Mouse (Mus musculus): ENCODE measurements around the gene Col8a2. TPM values are rescaled to one million over a fixed set of nuclear protein-coding genes. Genes with fewer than 3 reads are reported as not detected.
A peak's percentile ranks its signal among the peaks of the same experiment; 100 is the strongest.

Gene Col8a2
- total RNA-seq, 2 experiments from 2014 or later = 1.6 to 2.2 TPM

DNA sequence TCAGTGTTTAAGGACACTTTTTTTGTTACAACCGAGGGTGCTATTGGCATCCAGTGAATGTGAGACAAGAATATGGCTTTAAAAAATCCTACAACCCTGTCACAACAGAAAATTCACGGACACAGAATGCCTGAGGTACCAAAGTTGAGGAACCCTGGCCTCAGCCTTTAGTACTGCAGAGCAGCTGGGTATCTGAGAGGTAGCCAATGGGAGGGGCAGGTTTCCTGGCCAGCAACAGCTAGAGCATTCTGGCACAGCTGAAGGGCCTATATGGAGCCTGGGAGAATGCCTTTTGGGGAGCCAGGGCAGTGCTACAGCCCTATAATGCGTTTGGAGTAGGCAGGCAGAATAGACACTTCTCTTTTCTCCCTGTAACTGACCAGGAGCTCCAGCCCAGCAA, 27.5 kb upstream of the Col8a2 start:
- DNase-seq = no peak
- intact Hi-C loops (cut with DNase I) = no loop called here

DNA sequence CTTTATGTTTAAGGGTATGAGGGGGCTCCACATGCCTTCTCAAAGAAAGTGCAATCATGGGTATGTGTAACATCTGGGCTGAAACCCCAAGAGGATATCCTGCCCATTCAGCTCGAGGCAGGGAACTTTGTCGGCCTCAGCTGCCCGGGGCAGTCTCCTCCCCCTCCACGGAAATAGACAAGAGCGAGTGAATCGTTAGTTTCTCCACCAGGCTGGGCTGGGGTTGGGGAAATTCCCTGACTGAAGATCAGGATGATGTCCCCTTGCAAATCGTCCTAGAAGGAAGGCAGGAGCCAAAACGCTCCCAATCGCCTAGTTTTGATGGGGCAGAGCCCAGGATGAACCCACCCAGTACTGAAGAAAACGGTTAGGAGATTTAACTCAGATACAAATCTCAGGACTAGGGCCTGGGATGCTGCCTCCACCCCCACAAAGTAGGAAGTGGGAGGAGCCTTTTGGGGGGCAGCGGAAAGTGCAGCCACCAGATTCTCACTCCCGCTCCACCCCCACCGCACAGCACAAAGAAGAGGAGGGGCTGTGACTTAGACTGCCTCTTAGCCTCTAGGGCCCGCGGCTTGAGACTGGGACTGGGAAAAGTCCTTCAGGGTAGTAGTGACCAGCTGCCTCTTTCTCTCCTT, 27.0 kb upstream of the Col8a2 start:
- intact Hi-C loops (cut with DNase I) = loop anchor here (2.0 to 10.0 kb wide), 2 partner anchors 79 to 175 kb away; no protein-coding TSS in a partner anchor
- DNase-seq = peak; percentile 79 to 84

DNA sequence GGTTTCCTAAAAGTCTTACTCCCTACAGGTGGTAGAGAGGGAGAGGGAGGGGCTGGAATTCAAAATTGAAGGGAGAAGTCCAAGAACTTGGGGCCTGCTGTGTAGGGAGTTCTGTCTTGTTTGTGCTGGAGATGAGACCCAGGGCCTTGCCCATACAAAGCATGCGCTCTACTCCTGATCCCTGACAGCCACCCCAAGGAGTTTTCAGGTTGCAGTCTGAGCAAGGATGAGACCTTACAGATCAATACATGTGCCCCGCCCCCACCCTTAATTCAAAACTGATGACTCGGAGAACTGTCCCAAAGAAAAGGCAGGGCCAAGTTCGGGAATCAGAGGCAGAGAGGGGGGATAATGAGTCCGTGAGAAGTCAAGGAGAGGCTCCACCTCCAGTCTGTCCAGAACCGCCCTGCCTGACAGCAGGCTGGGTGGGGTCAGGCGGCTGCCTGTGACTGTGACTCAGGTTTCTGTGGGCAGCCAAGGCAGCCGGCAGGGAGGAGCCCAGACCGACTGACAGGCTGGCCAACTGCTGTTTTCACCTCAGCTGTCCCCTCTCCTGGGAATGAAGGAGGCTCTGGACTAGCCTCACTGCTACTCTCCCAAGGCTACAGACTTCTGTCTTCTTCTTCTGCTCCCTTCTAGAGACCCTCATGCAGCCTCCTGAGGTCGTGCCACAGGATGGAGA, 25.9 kb upstream of the Col8a2 start:
- intact Hi-C loops (cut with DNase I) = loop anchor here (1.0 to 10.0 kb wide), 3 partner anchors 33 to 176 kb away; no protein-coding TSS in a partner anchor
- DNase-seq = peak; percentile 78 to 87

DNA sequence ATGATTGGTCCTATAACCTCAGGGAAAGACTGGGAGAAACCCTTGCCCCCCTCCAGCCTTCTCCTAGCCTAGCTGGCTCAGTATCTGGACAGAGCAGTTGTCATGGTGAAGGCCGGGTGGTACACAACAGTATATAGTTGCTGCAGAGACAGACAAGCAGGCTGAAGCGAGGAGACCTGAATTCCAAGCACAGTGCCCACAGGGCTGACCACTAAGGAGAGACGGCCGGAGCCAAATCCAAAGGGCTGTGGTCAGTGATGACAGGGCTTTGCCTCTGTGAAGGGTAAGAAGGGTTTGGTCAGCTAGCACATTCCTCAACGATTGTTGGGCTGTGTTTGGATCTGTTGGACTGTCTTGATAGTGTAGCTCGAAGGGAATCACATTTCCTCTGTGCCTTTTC, 25.3 kb upstream of the Col8a2 start:
- no peak for DNase-seq
- intact Hi-C loops (cut with DNase I) = loop anchor here (1.0 to 10.0 kb wide), 3 partner anchors 34 to 176 kb away; no protein-coding TSS in a partner anchor

DNA sequence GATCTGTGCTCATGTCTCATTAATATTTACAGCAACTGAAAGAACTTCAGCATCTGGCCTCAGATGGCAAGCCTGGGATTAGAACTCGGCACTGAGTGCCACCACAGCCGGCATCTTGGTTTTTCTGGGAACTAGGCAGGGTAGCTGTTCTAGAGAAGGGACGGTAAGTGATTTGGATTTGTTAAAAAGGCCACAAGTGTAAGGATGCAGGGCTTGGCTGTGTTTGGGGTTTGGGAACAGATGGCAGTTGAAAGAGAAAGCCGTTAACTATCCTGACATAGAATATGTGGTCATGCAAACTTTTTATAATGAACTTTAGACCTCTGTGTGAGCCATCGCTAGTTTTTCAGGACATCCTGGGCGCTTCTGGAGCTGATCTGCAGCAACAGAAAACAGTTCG, 24.9 kb upstream of the Col8a2 start:
- intact Hi-C loops (cut with DNase I) = loop anchor here (1.0 to 10.0 kb wide), 3 partner anchors 34 to 177 kb away; no protein-coding TSS in a partner anchor
- DNase-seq = no peak

DNA sequence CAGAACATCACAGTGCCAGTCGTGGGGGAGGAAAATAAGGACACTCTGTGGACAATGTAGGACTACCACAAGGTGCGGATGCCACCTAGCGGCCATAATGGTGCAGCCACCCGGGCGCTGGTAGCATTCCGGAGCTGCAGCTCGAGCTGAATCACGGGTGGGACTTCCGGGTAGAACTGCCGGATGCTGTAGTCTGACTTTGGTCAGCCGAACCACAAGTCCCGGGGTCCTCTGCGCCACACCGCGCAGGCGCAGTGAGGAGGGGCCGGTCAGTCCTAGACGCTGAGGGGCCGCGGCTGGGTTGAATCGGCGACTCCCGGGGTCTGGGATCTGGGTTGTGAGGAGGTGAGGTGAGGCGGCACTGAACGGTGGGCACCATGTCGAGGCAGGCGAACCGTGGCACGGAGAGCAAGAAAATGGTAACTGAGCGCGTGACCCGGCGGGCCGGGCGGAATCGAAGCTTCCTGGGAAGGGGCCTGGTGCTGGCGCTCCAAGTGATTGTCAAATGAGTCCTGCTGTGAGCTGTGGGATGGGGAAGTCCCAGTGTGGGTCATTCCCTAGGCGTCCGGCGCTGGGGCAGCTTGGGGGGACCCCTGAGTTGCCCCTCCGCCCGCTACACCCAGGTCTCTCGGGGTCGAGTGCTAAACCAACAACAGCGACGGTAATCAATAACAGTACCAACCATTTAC, 24.3 kb upstream of the Col8a2 start, which contains the start of gene Trappc3:
Trappc3 (plus strand) TSS at position 207 of the 689 bp plus-strand sequence.
- intact Hi-C loops (cut with DNase I) = loop anchor here (10.0 kb wide), 1 partner anchor 177 kb away; no protein-coding TSS in a partner anchor
- DNase-seq = peak; percentile 99 to 100

DNA sequence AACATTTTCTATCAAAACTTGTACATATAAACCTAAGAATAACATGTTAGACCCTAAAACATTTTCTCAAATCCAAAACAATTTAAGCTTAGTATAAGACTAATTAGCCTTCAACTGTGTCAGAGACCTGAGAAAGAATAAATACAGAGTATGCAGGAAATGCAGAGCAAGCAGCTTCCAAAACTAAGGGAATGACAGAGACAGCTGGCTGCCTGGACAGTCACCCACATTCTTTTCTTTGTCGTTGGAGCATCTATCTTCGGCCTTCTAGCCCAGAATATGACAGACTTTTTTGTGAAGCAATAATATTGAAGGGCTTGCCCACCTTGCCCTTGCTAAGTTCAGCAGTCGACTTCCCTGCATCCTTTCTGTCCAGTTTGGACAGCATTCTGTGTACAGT, 17.3 kb upstream of the Col8a2 start:
- intact Hi-C loops (cut with DNase I) = loop anchor here (10.0 kb wide), 1 partner anchor 184 kb away; no protein-coding TSS in a partner anchor
- DNase-seq = no peak

DNA sequence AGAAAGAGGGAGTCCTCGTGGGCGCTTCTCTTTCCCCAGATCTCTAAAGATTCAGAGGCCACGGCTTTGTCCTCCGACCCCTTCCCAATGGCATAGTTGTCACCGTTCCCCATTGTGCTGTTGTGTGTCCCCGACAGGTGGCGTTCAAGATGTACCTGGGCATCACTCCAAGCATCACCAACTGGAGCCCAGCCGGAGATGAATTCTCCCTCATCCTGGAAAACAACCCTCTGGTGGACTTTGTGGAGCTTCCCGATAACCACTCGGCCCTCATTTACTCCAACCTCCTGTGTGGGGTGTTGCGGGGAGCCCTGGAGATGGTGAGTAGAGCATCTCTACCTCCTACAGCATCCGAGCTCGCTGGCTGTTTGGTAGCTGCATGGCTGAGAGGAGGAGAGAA, 12.8 kb upstream of the Col8a2 start:
- no peak for DNase-seq
- intact Hi-C loops (cut with DNase I) = no loop called here

DNA sequence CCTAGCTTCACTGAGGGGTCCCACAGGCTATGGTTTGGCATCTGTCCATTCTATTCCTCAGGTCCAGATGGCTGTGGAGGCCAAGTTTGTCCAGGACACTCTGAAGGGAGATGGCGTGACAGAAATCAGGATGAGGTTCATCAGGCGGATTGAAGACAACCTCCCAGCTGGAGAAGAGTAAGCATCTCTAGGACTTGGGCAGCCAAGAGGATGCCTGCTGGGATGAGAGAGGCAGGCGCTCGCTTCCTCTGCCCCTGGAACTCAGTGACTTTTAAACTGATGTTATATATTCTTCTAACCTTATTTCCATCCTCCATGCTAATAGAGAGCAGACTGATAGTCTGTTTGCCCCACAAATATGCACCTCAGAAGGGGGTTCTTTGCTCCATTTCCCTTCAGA, 11.5 kb upstream of the Col8a2 start:
- no peak for DNase-seq
- intact Hi-C loops (cut with DNase I) = no loop called here

DNA sequence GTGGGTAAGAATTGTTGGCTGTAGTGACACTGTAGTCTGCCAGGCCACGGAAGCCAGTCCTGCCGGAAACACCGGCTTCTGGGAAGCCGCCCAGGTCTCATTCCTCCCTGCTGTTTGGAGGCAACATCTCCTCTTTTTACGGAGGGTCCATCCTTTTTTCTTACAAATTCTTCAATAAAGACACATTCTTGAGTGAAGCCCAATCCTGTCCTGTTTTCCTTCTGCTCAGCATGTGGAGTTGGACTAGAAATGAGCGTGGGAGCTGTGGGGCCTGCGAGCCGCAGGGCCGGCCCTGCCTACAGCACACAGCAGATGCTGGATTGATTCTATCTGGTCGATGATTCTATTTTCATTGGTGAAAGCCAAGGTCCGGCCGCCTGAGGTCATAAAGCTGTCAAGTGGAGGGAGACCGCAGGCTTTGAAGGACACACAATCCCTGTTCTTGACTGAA, 10.9 kb upstream of the Col8a2 start:
- intact Hi-C loops (cut with DNase I) = no loop called here

DNA sequence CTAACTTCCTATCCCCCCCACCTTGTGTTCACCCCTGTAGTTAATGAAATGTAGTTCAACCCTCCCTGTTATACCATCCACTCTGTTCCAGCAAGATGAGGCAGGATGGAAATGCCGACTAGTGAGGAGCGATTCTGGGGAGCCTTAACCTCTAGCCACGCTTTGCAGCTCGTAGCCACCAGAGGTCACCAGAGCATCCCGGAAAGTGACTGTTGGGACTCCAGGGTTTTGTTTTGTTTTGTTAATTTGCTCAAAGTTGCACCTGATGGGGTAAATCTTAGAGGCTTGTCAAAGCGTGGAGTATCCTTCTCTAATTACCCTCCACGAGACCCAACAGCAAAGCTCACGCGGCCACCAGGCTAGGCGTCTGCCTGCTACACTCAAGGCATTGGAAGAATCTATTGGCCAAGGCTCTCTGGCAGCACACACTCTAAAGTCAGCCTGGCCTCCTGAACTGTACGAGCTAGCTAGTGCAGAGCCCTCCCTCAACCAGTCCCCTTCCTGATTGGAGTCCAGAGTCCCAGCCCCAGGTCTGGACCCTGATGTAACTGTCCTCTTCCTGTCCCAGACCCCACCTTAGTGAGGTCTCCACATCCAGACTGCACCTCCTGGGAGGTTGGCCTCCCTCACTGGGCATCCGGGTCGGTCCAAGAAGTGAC, 8.6 kb upstream of the Col8a2 start:
- intact Hi-C loops (cut with DNase I) = loop anchor here (1.0 kb wide), 1 partner anchor 30 kb away; no protein-coding TSS in a partner anchor
- DNase-seq = peak; percentile 48 to 51

More for the DNA sequence above, 10.9 kb upstream of the Col8a2 start:
- no peak for DNase-seq

DNA sequence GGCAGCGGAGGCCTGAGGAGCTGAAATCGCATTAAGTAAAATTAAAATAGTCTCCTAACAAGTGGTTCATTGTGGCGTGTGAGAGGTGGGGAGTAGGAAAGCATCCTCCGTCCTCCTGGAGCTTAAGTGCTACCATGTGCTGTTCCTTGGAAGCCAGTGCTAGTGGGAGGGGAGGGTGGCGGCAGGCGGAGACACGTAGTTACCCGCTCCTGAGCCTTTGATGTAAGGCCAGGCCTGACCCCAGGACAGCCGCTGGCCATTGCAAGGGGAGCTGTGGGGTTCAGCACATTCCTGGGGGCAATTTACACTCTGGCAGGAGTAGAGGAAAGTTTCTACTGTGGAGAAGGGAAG, 8.1 kb upstream of the Col8a2 start:
- intact Hi-C loops (cut with DNase I) = loop anchor here (1.0 kb wide), 1 partner anchor 30 kb away; no protein-coding TSS in a partner anchor
- no peak for DNase-seq

DNA sequence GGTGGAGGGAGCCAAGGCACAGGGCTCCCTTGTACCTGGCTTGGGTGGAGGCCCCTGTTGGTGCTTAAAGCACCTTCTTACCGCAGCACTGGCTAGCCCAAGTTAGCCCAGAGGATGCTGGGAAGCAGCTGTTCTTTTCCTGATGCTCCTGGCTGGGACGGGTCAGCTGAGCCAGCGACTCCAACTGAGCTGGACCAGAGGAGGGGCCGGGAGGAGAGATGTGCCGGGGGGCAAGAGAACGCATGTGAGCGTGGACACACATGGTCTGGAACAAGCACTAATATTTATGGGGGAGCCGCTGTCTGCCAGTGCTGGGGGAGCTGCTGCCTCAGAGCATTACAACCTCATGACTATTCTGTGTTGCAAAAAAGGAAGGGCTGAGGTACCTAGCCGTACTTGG, 7.6 kb upstream of the Col8a2 start:
- intact Hi-C loops (cut with DNase I) = loop anchor here (1.0 kb wide), 1 partner anchor 29 kb away; no protein-coding TSS in a partner anchor
- no peak for DNase-seq

DNA sequence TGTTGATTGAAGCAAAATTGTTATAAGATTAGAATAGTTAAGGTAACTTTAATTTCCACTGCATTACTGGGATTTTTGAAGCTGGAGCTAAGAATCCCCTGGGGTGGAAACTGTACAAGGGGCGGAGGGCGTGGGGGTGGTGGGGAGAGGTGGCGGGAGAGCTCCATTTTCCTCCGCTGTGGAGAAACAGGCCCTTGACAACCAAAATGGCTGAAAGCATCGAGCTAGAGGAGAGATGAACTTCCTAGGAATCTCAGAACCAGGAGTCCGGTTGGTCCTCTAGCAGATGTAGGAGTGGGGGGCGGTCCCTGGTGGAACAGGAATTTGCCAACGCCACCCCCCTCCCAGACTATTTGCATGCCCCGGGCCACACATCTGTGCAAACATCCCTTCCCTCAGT, 4.9 kb upstream of the Col8a2 start:
- DNase-seq = no peak
- intact Hi-C loops (cut with DNase I) = no loop called here

DNA sequence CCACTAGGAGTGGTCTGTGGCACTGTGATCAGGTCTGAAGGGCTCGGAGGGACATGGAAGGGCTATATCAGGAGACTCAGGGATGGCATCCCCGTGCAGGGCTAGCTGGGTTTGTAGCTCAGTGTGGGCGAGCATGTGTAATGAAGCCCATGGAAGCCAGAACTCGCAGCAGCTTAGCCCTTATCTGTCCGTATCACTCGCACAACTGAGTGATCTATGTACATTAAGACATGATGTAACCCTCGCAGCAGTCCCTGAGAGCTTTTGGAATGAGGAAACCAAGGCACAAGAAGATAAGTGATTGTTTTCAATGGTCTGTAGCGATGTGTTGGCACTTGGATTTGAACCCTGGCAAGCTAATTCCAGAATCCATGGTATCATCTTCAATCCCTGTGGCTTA, 3.0 kb upstream of the Col8a2 start:
- no peak for DNase-seq
- intact Hi-C loops (cut with DNase I) = no loop called here

DNA sequence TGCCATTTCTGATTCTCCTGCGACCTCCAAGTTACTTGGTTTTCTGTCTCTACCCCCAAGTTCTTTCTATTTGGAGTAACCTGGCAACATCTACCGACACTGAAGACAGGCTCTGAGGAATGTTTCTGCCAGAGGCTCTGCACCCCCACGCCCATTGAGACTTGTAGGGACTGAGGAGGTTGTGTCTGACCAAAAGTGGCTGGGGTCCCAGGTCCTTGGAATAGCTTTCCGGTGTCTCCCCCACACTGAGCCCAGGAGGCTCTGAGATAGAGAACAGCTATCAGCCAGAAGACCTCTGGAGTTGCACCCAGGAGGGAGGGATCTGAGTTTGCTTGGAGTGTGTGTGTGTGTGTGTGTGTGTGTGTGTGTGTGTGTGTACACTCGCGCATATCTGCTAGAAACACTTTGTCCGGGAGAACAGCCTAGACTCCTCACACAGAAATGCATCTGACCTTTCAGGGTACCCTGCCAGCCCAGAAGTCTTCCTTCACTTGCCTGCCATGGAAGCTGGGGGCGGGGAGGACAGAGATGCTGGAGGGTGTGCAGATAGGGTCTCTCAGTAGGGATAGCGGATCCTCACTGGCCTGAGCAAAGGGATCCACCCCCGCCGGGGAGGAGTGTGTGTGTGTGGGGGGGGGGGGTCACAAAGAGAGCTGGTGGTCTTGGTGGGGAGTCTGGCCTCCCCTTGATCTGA, 856 bp downstream of the Col8a2 start:
- intact Hi-C loops (cut with DNase I) = no loop called here
- DNase-seq = no peak

DNA sequence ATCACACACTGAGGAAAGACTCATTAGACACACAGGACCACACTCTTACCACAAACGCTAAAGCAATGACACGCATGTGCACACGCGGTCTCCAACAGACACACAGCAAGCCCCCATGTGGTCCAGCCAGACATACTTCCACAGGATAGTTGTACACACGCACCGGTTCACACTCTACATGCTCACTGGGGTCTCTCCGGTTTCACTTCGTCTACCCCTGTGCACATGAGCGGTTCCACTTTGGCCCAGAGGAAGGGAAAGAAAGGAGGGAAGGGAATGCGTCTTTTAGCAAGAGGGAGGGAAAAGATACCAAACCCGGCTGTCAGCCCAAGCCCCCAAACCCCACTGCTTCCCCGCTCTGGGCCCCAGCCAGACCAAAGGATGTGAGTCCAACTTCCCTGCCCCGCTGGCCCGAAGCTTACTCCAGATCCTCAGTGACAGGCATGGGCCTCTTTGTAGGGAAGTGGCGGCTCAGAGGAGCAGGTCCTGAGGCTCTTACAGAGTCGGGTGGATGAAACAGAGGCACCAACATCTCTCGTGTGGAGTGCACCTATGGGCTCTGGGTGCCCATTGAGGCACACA, 1.6 kb downstream of the Col8a2 start:
- DNase-seq = no peak
- intact Hi-C loops (cut with DNase I) = no loop called here

DNA sequence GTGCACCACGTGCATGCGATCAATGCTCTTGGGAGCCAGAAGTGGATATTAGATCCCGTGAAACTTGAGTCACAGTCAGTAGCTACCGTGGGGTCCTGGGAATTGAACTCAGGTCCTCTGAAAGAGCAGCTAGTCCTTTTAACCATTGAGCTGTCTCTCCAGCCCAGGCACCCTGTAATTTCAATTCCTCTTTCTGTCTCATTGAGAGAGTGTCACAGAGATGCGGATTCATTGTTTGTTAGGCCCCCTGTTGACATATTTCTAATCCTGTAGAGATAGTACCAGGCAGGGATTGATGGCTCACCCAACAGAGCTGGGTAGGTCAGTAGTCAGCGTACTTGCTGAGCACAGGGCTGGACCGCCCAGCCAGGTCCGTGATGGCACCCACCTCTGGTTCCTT, 3.7 kb downstream of the Col8a2 start:
- DNase-seq = no peak
- intact Hi-C loops (cut with DNase I) = no loop called here

DNA sequence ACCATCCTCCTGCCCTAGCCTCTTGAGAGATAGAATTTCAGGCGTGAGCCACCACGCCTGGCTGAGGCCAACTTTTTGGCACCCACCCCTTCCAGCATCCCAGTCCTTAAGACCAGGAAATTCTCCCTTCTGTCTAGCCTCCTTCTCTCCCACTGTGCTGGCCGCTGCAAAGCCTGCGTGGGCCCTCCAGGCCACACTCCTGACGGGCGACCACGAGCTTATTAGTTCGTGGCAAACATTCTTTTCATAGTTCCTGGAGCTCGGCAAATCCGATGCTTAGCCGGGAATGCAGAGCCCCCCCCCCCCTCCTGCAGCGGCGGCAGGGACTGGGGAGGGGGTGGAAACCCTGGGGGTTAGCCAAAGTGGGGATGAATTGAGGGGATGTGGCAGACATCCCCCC, 4.6 kb downstream of the Col8a2 start:
- DNase-seq = no peak
- intact Hi-C loops (cut with DNase I) = no loop called here

DNA sequence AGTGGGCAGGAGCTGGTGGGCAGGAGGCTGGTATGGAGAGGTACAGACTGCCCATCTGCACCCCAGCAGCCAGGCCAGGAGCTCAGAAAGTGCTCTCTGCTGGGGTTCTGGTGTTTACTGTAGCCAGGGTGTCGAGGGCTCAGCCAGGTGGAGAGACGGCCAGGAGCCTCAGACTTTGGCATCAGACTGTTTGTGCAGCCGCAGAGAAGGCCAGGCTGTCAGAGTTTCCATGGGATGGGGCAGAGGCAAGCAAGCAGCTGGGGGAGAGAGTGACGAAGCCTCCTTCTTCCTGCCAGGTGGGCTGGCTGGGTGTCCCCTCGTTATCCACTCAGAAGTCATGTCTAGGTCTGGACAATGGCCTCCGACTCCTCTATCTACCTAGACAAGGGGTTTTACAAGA, 8.6 kb downstream of the Col8a2 start:
- intact Hi-C loops (cut with DNase I) = no loop called here
- no peak for DNase-seq
